Mouse (Mus musculus): ENCODE data around the gene Unc93a2. TPM values are rescaled to one million over a fixed set of nuclear protein-coding genes. Genes with fewer than 3 reads are reported as not detected.
"Not testable (repeated sequence)": the region's sequence is repeated elsewhere in the genome, so short reads cannot be mapped to it uniquely, and the experiment has no call there.

Unc93a2 gene
- polyA plus RNA-seq (2015; fragmentation: Nextera tagmentation; extraction: Ambion mirVana), result 0.14 TPM in 1 of 2 replicates, not detected in the other

GRCm38 (mm10) chr17:7385364-7385763 lies at the start of gene Unc93a2:
Unc93a2 (minus strand) TSS chr17:7385464.
- WGBS, result 76% methylated on average over 3 of the region's 3 CpGs

DNA sequence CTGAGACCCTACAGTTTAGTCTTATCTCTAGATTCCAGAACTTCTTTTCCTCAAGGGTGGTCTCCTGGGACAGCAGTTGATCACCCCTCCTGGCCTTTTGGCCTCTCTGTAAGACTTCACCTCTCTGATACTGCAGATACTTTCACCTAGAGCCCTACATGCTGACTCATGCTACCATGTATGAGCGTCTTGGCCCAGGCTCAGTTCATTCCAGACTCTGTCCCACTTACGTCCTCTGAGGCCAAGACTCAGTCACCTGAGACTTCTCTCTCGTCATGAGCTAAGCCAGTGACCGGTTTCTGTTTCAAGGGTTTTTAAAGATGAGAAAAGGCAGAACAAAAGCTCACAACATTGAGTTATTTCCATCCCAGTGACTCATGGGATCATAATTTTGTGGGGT lies 48.9 kb upstream of the Unc93a2 start:
- not testable (repeated sequence) for H3K27me3 ChIP-seq (replicated peaks; ENCODE audit: control insufficient read depth, insufficient read depth, low read length); H3K4me2 ChIP-seq (ENCODE audit: low read length); ATAC-seq; H3K36me3 ChIP-seq (ENCODE audit: control insufficient read depth, insufficient read depth); H3K9ac ChIP-seq (replicated peaks; ENCODE audit: low read depth, low read length); H3K9me3 ChIP-seq (ENCODE audit: control insufficient read depth, low read length); H3K27ac ChIP-seq (ENCODE audit: low read length); H3K4me1 ChIP-seq (replicated peaks; ENCODE audit: control insufficient read depth, insufficient read depth, low read length); H3K4me3 ChIP-seq (replicated peaks; ENCODE audit: low read length)
- 89% methylated on average over 4 of the region's 4 CpGs for WGBS

More at GRCm38 (mm10) chr17:7385364-7385763, at the start of gene Unc93a2:
- not testable (repeated sequence) for H3K4me1 ChIP-seq (replicated peaks; ENCODE audit: control insufficient read depth, insufficient read depth, low read length); H3K4me2 ChIP-seq (ENCODE audit: low read length); H3K27ac ChIP-seq (ENCODE audit: low read length); H3K4me3 ChIP-seq (replicated peaks; ENCODE audit: low read length); H3K27me3 ChIP-seq (replicated peaks; ENCODE audit: control insufficient read depth, insufficient read depth, low read length); H3K9ac ChIP-seq (replicated peaks; ENCODE audit: low read depth, low read length); H3K36me3 ChIP-seq (ENCODE audit: control insufficient read depth, insufficient read depth); ATAC-seq; H3K9me3 ChIP-seq (ENCODE audit: control insufficient read depth, low read length)

DNA sequence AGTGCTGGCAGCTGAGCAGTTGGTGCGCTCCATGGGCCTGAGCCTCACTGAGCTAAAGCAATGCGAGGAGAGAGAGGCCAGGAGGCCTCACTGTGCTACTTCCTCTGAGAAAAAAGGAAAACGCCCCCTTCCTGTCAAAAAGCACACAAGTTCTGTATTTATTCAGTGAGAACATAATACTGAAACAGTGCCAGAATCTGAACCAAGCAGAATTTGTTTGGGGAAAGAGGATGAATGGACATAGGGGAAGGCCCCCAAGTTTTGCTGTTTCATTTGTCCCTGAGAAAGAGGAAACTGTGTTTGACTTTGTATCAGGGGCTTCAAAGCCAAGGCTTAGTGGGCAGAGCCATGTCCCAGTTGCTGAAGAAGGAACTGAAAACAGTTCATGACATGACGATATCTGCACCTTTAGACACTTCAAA lies 45.0 kb upstream of the Unc93a2 start:
- WGBS, result 82% methylated on average over 4 of the region's 4 CpGs
- not testable (repeated sequence) for H3K27ac ChIP-seq (ENCODE audit: low read length); H3K9ac ChIP-seq (replicated peaks; ENCODE audit: low read depth, low read length); ATAC-seq; H3K4me1 ChIP-seq (replicated peaks; ENCODE audit: control insufficient read depth, insufficient read depth, low read length); H3K4me3 ChIP-seq (replicated peaks; ENCODE audit: low read length); H3K27me3 ChIP-seq (replicated peaks; ENCODE audit: control insufficient read depth, insufficient read depth, low read length); H3K4me2 ChIP-seq (ENCODE audit: low read length); H3K9me3 ChIP-seq (ENCODE audit: control insufficient read depth, low read length); H3K36me3 ChIP-seq (ENCODE audit: control insufficient read depth, insufficient read depth)

- H3K27ac ChIP-seq (ENCODE audit: low read length); H3K36me3 ChIP-seq (ENCODE audit: control insufficient read depth, insufficient read depth); H3K9me3 ChIP-seq (ENCODE audit: control insufficient read depth, low read length); H3K4me3 ChIP-seq (replicated peaks; ENCODE audit: low read length); H3K4me1 ChIP-seq (replicated peaks; ENCODE audit: control insufficient read depth, insufficient read depth, low read length); H3K9ac ChIP-seq (replicated peaks; ENCODE audit: low read depth, low read length); H3K27me3 ChIP-seq (replicated peaks; ENCODE audit: control insufficient read depth, insufficient read depth, low read length); H3K4me2 ChIP-seq (ENCODE audit: low read length): not testable (repeated sequence)
- 29% methylated on average over 3 of the region's 3 CpGs for WGBS
- ATAC-seq, result peak; percentile 92
These were observed 35.1 kb upstream of the Unc93a2 start for GRCm38 (mm10) chr17:7420191-7420973.

DNA sequence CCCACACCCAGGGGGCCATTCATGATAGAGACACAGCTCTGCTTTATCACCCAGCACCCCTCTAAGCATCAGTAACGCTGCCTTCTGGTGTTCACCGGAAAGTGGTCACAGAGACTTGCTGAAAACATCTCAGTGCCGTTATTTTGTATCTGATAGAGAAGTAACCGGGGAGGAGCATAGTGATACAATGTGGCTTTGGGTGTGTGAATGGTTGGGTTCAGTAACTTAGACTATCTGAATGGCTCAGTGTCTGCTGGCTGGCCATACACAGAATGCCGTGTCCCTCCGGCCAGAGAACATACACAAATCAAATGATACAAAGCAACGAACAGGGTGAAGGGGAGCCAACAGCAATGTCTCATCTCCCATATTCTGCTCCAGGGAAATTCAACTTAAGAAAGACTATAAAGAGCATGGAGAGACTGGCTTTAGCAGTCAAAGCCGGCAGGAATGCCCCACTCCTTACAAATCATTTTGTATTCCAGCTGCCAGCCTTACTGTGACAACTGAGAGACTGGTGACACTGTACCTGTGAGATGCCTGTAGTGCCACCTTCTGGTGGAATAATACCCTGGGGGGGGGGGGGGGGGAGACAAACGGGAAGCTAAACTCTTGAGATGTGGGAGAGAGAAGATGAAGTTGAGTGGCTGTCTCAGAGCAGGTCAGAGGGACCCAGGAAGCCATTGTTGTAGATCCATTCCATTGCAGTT lies 29.5 kb upstream of the Unc93a2 start:
- ATAC-seq; H3K4me1 ChIP-seq (replicated peaks; ENCODE audit: control insufficient read depth, insufficient read depth, low read length); H3K9me3 ChIP-seq (ENCODE audit: control insufficient read depth, low read length); H3K27ac ChIP-seq (ENCODE audit: low read length); H3K4me3 ChIP-seq (replicated peaks; ENCODE audit: low read length); H3K9ac ChIP-seq (replicated peaks; ENCODE audit: low read depth, low read length); H3K36me3 ChIP-seq (ENCODE audit: control insufficient read depth, insufficient read depth); H3K4me2 ChIP-seq (ENCODE audit: low read length); H3K27me3 ChIP-seq (replicated peaks; ENCODE audit: control insufficient read depth, insufficient read depth, low read length): not testable (repeated sequence)
- WGBS, result 86% methylated on average over 6 of the region's 9 CpGs

DNA sequence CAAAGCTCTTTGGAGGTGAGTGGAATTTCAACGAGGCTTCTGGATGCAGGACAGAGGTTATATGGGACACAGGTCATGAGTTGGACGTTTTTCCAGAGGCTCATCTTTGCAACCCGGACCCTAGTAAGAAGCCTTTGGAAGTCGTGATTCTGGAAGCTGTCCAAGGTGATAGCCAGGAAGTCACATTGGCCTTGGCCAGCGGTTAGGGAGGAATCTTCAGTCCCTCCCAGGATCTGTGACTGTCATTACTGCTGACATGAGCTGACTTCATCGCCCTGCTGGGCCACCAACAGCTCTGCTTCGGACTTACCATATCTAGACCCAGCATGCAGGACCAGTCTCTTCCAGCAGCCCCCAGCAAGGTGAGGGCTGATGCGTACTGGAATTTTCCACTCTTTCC lies 28.1 kb upstream of the Unc93a2 start:
- 81% methylated on average over 8 of the region's 8 CpGs for WGBS
- ATAC-seq, result not testable (repeated sequence)

DNA sequence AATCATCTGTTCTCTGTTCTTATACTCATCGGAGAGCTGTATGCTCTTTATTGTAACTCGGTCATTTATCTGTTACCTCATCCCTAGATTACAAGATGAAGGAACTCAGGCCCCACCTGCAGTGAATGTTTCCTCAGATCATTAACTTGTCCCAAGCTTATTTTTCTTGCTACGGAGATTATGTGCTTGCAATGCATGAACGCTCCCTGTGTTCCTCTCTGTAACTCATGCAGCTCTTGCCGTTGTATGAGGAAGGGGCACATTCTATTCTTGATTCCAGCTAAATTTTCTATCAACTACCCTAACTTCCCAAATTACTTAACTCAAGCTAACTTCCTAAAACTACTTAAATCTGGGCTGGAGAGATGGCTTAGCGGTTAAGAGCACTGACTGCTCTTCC lies 14.5 kb upstream of the Unc93a2 start:
- ATAC-seq, result not testable (repeated sequence)
- 82% methylated on average over 6 of the region's 6 CpGs for WGBS

More for the DNA sequence above, 28.1 kb upstream of the Unc93a2 start:
- not testable (repeated sequence) for H3K9ac ChIP-seq (replicated peaks; ENCODE audit: low read depth, low read length); H3K4me2 ChIP-seq (ENCODE audit: low read length); H3K4me3 ChIP-seq (replicated peaks; ENCODE audit: low read length); H3K27ac ChIP-seq (ENCODE audit: low read length); H3K9me3 ChIP-seq (ENCODE audit: control insufficient read depth, low read length); H3K36me3 ChIP-seq (ENCODE audit: control insufficient read depth, insufficient read depth); H3K4me1 ChIP-seq (replicated peaks; ENCODE audit: control insufficient read depth, insufficient read depth, low read length); H3K27me3 ChIP-seq (replicated peaks; ENCODE audit: control insufficient read depth, insufficient read depth, low read length)

GRCm38 (mm10) chr17:7398198-7398847 lies 13.1 kb upstream of the Unc93a2 start:
- ATAC-seq; H3K4me3 ChIP-seq (replicated peaks; ENCODE audit: low read length); H3K4me2 ChIP-seq (ENCODE audit: low read length); H3K27ac ChIP-seq (ENCODE audit: low read length); H3K9ac ChIP-seq (replicated peaks; ENCODE audit: low read depth, low read length); H3K36me3 ChIP-seq (ENCODE audit: control insufficient read depth, insufficient read depth); H3K9me3 ChIP-seq (ENCODE audit: control insufficient read depth, low read length); H3K27me3 ChIP-seq (replicated peaks; ENCODE audit: control insufficient read depth, insufficient read depth, low read length); H3K4me1 ChIP-seq (replicated peaks; ENCODE audit: control insufficient read depth, insufficient read depth, low read length): not testable (repeated sequence)
- WGBS, result 91% methylated on average over 6 of the region's 6 CpGs

More for the DNA sequence above, 14.5 kb upstream of the Unc93a2 start:
- not testable (repeated sequence) for H3K4me3 ChIP-seq (replicated peaks; ENCODE audit: low read length); H3K4me1 ChIP-seq (replicated peaks; ENCODE audit: control insufficient read depth, insufficient read depth, low read length); H3K4me2 ChIP-seq (ENCODE audit: low read length); H3K9me3 ChIP-seq (ENCODE audit: control insufficient read depth, low read length); H3K27ac ChIP-seq (ENCODE audit: low read length); H3K36me3 ChIP-seq (ENCODE audit: control insufficient read depth, insufficient read depth); H3K9ac ChIP-seq (replicated peaks; ENCODE audit: low read depth, low read length); H3K27me3 ChIP-seq (replicated peaks; ENCODE audit: control insufficient read depth, insufficient read depth, low read length)

GRCm38 (mm10) chr17:7397079-7397478 lies 11.8 kb upstream of the Unc93a2 start:
- not testable (repeated sequence) for H3K36me3 ChIP-seq (ENCODE audit: control insufficient read depth, insufficient read depth); H3K9me3 ChIP-seq (ENCODE audit: control insufficient read depth, low read length); ATAC-seq; H3K4me2 ChIP-seq (ENCODE audit: low read length); H3K27me3 ChIP-seq (replicated peaks; ENCODE audit: control insufficient read depth, insufficient read depth, low read length); H3K4me3 ChIP-seq (replicated peaks; ENCODE audit: low read length); H3K9ac ChIP-seq (replicated peaks; ENCODE audit: low read depth, low read length); H3K4me1 ChIP-seq (replicated peaks; ENCODE audit: control insufficient read depth, insufficient read depth, low read length); H3K27ac ChIP-seq (ENCODE audit: low read length)
- WGBS, result 86% methylated on average over 9 of the region's 13 CpGs
